Mouse (Mus musculus): ENCODE results near the gene App.

App gene

DNA sequence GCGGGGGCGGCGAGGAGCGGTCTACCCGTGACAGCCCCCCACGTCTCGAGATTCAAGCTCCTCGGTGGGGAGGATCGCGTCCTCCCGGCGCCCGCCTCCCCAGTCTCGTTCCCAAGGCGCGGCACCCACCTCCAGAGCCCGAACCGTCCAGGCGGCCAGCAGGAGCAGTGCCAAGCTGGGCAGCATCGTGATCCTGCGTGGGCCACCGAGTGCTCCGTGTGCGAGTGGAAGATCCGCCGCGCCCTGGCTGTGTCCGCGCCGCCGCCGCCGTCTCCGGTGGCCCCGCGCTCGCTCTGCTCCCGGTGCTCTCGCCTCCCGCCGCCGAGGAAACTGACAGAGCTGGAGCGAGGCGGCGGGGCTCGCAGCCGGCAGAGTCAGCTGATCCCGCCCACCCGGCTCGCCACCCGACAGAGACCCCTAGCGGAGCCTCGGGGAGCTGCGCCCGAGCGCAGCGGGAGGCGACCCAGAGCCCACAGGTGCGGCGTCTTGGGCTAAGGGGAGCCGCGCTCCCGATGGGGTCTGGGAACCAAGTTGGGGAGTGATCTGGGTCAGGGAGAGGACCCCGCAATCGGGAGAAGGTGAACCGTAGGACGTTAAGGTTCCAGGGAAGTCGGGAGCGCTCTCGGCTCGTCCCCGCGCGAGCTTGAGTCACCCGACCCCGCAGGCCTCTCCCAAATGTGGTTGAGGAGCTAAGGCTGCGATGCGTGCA, at the start of gene App:
App (minus strand) TSS at position 394 of the 709 bp plus-strand sequence.
- in situ Hi-C loops (cut with MboI) = no loop called here

DNA sequence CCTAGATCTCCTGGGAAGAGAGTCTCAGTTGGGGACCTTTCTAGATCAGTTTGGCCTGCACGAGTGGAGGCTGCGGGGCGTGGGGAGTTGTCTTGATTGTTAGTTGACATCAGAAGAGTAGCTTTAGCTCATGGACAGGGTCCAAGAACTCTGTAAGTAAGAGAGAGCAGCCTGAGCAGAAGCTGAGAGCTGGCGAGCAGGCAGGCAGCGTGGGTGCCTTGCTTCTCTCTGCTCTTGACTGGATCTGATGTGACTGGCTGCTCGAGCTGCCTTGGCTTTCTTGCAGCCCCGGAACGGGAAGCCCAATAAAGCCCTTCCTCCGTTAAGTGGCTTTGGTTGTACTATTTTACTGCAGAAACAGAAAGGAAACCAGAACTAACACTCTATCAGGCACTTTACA, 42.3 kb upstream of the App start:
- in situ Hi-C loops (cut with MboI) = no loop called here

DNA sequence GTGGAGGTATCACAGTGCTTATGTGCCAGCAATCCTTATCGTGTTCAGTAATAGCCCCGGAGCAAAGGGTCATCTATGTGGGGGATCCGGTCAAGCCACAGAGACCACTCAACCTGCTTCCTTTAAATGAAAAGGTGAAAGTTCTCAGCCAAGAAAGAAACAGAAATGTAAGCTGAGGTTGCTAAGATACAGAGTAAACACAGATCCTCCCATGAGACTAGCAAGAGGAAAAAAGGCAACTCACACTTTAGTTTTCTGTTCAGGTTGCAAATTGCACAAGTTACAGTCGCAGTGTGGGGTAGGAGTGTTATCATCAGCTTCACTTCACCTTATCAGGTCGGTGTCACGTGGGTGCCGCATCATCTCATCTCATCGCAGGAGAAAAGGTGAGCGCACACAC, 41.6 kb upstream of the App start:
- in situ Hi-C loops (cut with MboI) = no loop called here

DNA sequence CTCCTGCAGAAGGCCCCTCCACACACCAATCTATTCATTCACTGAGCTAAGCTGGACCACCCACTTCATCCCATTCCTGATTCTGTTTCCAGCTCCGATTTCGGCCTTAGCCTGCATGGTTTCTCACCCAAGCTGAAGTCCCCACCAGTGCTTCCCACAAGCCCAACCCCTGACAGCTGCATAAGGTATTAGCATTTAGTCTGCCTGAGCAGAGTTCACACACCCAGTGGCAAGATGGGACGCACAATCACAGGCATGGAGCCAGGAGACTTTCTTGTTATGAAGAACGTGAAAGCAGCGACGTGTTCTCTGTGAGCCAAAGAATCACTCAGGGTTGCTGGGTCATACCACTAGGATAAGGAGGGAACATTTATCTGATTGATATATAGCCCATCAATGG, 22.1 kb upstream of the App start:
- in situ Hi-C loops (cut with MboI) = no loop called here

DNA sequence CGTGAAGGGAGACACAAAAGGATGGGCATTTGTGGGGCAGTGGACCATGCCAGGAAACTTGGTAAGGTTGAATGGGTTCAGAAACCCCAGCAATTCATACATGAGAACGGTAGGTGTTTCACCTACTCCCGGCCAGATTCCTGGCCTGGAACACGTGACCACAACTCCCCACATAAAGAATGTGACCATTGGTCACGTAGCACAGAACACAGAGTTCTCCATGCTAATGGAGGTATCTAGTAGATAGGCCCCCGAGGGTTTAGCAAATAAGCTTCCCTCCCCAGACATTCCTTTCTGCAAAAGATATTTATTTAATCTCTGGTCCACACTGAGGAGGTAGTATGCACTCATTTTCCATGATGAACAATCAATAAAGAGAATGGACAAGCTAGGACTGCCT, 21.6 kb upstream of the App start:
- in situ Hi-C loops (cut with MboI) = no loop called here

DNA sequence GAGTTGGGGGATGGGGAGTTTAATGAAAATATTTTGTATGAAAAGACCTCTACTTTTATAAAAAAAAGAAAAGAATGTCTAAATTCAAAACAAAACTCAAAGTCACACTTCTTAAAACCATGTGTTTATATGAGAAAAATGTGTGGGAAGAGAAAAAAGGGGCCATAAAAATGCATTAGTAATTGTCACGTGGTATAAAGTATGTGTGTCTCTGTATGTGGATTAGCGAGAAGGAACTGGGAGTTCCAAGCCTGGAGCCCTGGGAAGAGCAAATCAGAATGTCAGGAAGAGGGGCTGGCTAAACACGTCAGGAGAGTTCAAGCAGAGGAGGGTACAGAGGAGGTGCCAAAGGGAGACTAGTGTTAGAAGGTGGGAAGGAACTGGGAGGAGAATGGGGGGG, 7.9 kb upstream of the App start:
- in situ Hi-C loops (cut with MboI) = no loop called here

DNA sequence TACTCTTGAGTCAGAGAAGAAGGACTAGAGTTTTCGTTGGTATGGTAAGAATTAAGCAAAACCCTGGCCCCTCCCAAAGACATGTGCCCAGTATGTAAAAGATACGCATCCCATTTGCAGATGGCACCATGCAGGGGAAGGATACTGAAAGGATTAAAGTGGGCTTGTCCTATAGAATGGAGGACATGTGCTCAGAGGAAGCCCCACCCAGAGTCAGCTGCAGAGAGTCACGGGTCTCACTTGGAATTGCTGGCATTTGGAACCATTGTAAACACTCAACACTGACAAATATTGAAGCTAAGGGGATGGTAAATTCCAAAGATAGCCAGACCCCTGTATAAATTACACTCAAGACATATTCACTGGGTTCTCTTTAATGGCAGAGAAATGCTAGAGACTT, 7.1 kb upstream of the App start:
- in situ Hi-C loops (cut with MboI) = no loop called here

DNA sequence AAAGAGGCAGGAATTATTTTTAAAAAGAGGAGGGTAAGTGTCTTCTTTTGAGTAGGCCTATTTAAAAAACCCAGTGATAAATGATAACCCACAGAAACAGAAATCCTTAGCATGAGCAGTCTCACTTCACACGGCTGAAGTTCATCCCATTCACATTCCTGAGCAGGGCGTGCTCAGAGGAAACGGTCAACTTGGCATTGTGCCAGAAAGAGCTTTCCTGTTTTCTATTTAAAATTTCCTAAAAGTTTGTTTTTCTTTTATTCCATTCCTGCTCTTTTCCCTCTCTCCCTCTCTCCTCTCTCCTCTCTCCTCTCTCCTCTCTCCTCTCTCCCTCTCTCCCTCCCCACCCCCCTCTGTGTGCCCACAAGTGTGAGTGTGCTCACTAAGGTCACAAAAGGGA, 3.1 kb upstream of the App start:
- in situ Hi-C loops (cut with MboI) = no loop called here

DNA sequence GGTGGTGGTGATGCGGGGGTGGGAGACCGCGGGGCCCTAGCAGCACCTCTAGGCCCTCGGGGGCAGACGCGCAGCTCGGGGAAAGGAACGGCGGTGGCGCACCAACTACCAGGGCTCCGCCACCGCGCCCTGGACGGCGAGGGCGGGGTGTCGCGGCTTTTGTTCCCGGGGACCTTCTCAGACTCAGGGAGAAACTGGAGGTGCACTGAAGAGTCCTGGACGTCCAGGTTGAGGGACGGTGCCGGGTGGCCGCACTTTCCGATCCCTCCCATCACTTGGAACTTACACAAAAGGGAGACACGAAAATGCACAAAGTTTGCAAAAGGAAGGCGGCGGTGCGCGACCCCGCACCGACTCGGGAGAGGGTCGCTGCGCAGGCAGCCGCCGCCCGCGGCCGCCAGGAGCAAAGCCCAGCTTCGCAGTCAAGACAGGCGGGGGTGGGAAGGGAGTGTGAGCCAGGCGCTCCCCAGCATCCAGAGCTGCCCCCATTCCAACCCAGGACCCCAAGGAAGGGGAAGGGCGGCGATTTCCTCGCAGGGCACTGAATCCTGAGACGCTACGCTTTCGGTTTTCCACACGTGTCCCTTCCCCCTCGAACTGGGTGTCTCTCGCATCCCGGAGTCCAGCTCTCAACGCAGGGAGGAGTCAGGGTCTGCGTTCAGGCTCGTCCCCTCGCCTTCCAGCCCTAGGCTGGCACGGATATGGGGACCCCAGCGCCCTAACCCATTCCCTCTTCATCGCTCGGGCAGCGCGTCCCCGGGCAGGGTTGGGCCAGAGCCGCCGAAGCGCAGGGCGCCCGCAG, 794 bp downstream of the App start:
- in situ Hi-C loops (cut with MboI) = no loop called here

DNA sequence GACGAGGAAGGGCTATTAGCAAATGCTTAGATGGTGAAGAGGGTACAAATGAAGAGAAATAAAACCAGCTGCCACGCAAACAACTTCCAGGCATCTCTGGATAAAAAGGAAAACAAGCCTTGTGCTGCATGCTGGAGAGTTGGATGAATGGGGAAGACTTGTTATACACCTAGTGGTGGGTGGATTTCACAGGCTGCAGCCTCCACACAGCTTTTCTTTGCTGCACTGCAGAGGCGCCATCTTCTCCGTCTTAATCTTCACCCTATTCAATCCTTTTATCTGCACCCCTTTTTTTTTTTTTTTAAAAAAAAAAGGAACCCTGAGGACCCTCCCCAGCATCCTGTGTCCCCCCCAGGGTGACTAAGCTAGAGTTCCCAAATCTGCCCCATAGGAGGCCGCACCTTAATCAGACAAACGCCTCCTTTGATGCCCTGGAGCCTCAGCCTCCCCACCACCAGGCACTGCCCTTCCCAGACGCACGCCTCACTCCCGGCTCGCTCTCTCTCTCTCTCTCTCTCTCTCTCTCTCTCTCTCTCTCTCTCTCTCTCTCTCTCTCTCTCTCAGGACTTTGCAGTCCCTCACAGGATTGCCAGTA, 1.5 kb downstream of the App start:
- in situ Hi-C loops (cut with MboI) = no loop called here

DNA sequence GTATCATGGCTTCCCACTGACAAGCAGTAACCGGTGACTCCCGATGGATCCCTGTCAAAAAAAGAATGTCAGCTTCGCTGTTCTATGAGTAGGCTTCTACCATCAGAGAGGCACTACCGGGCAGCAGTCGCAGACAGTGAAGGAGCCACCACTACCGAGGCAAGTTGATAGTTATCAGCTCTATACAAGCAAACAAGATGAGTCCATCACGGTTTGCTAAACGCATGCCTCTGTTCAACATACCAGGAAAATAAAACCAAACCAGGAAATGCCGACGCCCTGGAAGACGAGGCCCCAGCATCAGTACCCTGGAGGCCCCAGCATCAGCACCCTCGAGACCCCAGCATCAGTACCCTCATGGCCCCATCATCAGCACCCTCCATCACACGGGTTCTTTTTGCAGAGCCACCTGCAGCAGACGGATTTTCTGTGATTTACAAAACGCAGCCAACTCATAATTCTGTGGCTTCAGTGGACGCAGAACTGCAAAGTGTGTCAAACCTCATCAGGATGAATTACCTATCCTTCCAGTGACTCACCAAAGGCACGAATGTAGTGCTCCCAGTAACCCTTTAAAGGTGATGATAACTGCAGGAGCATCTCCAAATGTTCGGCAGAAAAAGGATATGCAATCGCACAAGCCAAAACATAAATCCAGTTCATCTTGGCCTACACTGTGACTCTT, 2.6 kb downstream of the App start:
- in situ Hi-C loops (cut with MboI) = no loop called here

DNA sequence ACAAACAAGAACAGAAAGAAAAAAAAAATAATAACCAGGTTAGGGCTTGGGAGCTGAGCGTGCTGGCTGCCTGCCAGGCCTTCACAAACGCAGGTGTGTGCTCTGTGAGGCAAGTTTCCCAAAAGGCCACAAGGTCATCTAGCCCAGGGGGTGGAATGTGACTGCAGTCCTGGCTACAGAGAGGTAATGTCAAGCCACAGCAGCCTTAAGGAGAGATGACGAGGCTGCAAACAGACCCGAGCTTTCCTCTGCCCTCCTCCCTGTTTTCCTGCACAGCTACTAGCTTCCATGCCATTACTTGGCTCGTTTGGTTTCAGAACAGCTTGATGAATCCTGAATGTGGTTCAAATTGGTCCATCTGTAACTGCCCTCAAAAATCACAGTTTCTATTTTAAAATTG, 4.7 kb downstream of the App start:
- in situ Hi-C loops (cut with MboI) = no loop called here

DNA sequence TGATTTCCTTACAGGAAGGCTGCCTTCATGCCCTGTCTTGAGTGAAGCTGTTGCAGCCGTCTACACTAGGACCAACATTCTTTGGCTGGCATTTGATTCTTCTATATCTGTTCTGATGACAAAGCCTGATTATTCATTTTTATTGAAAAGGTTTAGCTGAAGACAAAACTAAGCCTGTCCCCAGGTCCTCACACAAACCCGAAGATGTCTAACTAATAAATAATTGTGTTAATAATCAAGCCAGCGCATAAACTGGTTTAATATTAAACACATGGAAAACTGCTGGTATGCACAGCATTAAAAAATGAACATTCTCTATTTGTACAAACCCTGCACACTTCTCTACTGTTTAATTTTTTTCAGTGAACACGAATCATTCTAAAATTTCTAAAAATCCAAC, 7.4 kb downstream of the App start:
- in situ Hi-C loops (cut with MboI) = no loop called here

DNA sequence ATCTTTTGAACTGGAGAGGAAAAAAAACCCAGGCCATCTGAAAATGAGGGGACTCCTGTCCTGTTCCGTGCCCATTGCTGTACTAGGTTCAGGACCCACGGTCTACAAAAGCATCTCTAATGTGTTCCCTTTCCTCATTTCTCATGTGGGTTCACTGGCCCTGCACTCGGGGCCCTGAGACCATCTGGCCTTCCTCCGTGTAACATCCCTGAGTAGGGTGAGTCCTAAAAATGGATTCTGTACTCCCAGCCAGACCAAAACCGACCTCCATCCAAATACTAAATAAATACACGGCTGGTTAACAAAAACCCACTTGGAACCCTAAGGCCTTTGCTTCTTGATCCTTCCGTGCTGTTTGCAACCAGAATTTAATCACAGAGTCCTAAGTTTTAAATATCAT, 7.9 kb downstream of the App start:
- in situ Hi-C loops (cut with MboI) = no loop called here

DNA sequence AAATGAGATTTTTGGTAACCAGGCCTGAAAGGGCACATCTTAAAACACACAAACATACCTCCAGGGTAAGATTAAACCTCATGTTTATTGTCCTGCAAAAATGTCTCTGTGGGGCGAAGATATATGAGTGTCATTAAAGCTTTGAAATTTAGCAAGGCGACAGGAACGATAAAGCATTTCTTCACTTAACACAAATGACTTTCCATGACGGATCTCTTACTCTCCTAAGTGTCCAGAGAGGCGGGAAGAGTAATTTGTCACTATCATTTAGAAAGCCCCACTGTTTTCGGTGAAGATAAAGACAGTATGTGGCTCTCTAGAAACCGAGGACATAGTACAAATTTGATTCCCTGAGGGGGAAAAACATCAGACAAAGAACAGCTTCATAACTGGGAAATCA, 8.4 kb downstream of the App start:
- in situ Hi-C loops (cut with MboI) = no loop called here

DNA sequence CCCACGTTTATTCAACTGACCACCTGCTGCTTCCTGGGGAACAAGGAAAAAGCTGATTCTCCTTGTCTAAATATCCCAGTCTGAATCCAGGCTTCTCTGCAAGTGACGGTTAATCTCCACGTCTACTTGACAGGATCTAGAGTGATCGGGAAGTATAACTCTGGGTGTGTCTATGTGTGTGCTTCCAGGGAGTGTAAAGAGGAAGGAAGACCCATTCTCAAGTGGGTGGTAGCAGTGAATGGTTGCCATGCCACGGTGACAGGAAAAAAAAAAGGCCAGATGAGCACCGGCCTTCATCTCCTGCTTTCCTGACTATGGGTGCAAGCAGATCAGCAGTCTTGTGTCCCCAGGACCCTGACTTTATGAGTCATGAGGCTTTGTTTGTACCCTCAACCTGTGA, 10.8 kb downstream of the App start:
- in situ Hi-C loops (cut with MboI) = no loop called here

DNA sequence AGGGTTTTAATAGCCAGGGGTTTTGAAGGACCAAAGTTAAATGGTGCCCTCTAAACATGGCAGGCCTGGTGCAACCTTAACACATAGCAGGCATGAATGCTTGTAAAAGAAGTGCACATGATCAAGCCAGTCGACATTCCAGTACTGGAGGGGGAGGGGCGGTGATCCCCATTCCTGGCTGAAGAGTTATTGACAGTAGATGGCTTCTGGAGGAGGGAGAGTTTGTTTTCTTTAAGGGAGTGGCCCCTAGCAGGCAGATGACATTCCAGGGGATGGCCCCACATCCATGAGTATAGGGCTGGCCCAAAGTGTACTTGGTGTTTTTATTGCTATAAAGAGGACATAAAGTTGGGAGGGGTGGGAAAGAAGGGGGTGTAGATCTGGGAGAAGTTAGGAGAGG, 13.4 kb downstream of the App start:
- in situ Hi-C loops (cut with MboI) = no loop called here

DNA sequence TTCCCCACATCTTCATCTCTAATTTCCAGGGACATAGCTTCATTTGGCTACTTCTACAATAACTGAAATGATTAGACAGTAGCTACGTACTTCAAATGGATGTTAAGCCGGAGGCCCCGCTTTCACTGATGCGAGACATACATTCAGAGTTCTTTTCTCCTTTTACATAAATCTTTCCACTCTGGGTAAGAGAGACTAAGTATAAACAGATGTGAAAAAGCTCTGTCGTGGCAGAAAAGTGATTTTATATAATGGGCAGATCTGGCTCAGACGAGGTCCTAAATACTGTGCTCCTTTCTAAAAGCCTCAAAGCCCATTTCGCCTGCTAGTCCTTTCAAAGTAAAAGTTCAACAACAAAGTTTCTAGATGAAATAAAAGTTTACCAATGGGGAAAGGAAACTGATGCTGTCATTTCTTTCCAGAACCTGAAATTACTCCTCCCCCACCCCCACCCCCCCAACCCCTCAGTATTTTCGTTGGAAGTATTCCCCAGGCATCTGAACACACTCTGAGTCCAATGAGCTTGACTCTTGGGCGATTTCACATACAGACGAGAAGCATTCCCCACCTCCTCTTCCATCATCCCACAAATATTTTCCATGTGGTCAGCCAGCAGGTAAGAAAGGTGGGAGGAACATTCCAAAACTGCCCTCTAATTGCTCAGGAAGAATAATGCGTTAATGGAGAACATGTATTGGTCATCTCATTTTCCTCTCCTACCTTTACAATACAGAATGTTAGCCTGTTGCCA, 15.6 kb downstream of the App start:
- in situ Hi-C loops (cut with MboI) = no loop called here

DNA sequence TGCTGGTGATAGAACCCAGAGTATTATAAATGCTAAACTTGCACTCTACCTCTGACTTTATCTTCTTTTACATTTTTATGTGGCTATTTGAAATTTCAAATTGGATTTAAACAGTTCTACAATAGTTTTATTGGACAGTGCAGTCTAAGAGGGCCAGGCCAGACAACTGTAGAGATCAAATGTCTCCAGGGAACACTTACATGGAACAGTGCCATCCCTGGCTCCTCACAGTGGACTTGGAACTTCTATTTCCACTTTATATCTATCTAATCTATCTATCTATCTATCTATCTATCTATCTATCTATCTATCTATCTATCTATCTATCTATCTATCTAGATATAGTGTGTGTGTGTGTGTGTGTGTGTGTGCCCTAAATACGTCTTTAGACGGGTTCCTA, 16.4 kb downstream of the App start:
- in situ Hi-C loops (cut with MboI) = no loop called here

DNA sequence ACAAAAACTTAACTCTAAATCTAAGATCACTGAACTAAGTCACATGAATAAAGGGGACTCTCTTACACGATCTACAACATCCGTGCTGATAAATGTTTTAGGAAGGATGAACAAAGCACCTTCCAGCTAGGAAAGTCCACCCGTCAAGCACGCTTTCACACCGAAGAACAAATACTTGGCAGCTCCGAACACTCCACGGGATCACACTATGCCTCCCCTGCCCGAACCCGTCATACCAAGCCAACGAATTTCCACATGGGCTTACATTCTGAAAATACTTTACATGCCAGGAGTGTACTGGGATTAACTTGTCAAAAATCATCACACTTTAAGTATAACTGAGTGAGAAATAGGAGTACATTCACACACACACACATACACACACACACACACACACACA, 17.7 kb downstream of the App start:
- in situ Hi-C loops (cut with MboI) = no loop called here

DNA sequence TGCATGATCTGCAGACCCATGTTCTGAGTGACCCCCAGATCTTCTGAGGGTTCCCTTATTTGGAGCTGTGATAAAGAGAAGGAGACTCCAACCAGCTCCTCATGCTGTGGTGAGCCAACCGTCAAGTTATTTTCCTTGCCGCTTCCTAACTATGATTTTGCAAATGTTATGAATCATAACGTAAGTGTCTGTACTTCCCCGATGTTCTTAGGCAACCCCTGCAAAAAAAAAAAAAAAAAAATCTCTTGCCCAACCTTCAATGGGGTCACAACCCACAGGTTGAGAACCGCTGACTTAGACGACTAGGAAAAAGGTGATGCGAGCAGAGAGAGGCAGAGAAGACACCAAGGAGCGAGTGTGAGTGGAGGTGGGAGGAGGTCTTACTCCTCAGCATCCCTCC, 21.1 kb downstream of the App start:
- in situ Hi-C loops (cut with MboI) = no loop called here

DNA sequence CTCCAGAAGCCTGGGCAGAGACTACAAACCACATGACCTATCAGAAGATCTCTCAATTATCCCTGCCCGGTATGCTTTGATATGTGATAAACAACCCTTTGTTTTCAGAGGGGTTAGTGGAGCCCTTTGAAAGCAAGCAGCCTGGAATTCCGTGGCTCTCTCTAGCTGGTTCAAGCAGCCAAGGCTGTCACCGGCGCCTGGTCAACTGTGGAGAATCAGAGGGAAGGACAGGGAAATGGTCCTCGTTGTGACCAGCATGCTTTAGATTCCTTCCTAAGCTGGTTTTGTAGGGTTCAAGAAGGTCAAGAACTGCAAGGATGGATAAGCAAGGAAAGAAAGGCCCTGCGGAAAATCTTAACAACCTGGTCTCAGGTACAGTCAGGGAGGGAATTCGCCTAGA, 21.9 kb downstream of the App start:
- in situ Hi-C loops (cut with MboI) = no loop called here

Data from mature B cell (primary cell).